Mouse (Mus musculus) MEL (cell line): Measurements from ENCODE around the gene Gopc. TPM values are rescaled to one million over a fixed set of nuclear protein-coding genes. Genes with fewer than 3 reads are reported as not detected.
A peak's percentile ranks its signal among the peaks of the same experiment; 100 is the strongest.
"Not testable (repeated sequence)": the region's sequence is repeated elsewhere in the genome, so short reads cannot be mapped to it uniquely, and the experiment has no call there.

ENCODE experiments used
- DNase-seq: peaks from one replicate; pipeline ENCODE4 v3.0.0; 2011; ENCODE audit warnings: low read depth, low spot score
- H3K27ac ChIP-seq: 2 replicates; pipeline ENCODE4 v1.5.1; 2012; ENCODE audit warnings: low read depth, mild to moderate bottlenecking, control low read depth, low read length, moderate library complexity; ENCODE audit not compliant: control insufficient read depth
- H3K27me3 ChIP-seq, 2 experiments: fragments of 150-350 bp in 1 of 2; sonication (generic) in 1 of 2; 2 replicates each; pipeline ENCODE4 v1.6.1; 2012; ENCODE audit warnings: low read length in 2 of 2, mild to moderate bottlenecking in 2 of 2, improper control_type of control experiment in 1 of 2, moderate library complexity in 1 of 2; ENCODE audit not compliant: insufficient read depth in 2 of 2, control insufficient read depth in 1 of 2
- H3K36me3 ChIP-seq, 2 experiments: 2 replicates each; pipeline ENCODE4 v1.6.1; 2012 to 2014; ENCODE audit warnings: low read length in 2 of 2, improper control_type of control experiment in 1 of 2, inconsistent platforms in 1 of 2, mild to moderate bottlenecking in 1 of 2; ENCODE audit not compliant: insufficient read depth in 2 of 2, control insufficient read depth in 1 of 2
- H3K4me1 ChIP-seq, 2 experiments: fragments of 150-350 bp in 1 of 2; sonication (generic) in 1 of 2; 2 replicates each; pipeline ENCODE4 v1.6.1; 2012; ENCODE audit warnings: low read length in 2 of 2, improper control_type of control experiment in 1 of 2, mild to moderate bottlenecking in 1 of 2; ENCODE audit not compliant: insufficient read depth in 2 of 2, control insufficient read depth in 1 of 2
- H3K4me3 ChIP-seq, 2 experiments: fragments of 150-350 bp in 1 of 2; sonication (generic) in 1 of 2; 2 replicates each; pipeline ENCODE4 v1.5.1; 2012; ENCODE audit warnings: low read depth in 2 of 2, low read length in 2 of 2, mild to moderate bottlenecking in 2 of 2, moderate library complexity in 2 of 2, control low read depth in 1 of 2, improper control_type of control experiment in 1 of 2; ENCODE audit not compliant: control insufficient read depth in 1 of 2, insufficient read depth in 1 of 2
- H3K79me2 ChIP-seq: 2 replicates; pipeline ENCODE4 v1.6.1; 2012; ENCODE audit warnings: mild to moderate bottlenecking, low read length, moderate library complexity; ENCODE audit not compliant: control insufficient read depth, poor library complexity, insufficient read depth
- H3K9ac ChIP-seq: 2 replicates; pipeline ENCODE4 v1.6.1; 2012; ENCODE audit warnings: low read depth, mild to moderate bottlenecking, control low read depth, low read length, moderate library complexity; ENCODE audit not compliant: control insufficient read depth, poor library complexity, severe bottlenecking
- H3K9me3 ChIP-seq: fragments of 150-350 bp; sonication (generic); replicated peaks from 2 replicates; pipeline ENCODE4 v1.6.1; 2012; ENCODE audit warnings: mild to moderate bottlenecking, low read length, improper control_type of control experiment, moderate library complexity; ENCODE audit not compliant: insufficient read depth
- CTCF ChIP-seq, 3 experiments: IDR thresholded peaks in 2 of 3; conservative IDR thresholded peaks in 1 of 3; 2 replicates each; pipeline ENCODE4 v1.5.1; 2011 to 2012; ENCODE audit warnings: low read length in 3 of 3, low read depth in 2 of 3, mild to moderate bottlenecking in 2 of 3, improper control_type of control experiment in 1 of 3, inconsistent platforms in 1 of 3, mixed read lengths in 1 of 3, moderate library complexity in 1 of 3; ENCODE audit not compliant: control insufficient read depth in 1 of 3, insufficient read depth in 1 of 3, poor library complexity in 1 of 3, severe bottlenecking in 1 of 3
- EP300 ChIP-seq, 2 experiments: IDR thresholded peaks; 2 replicates each; pipeline ENCODE4 v1.6.1; 2011; ENCODE audit warnings: improper control_type of control experiment in 2 of 2, low read length in 2 of 2, low read depth in 1 of 2, mild to moderate bottlenecking in 1 of 2
- ETS1 ChIP-seq: IDR thresholded peaks from 2 replicates; pipeline ENCODE4 v1.6.1; 2012; ENCODE audit warnings: low read depth, mild to moderate bottlenecking, inconsistent platforms, low read length, improper control_type of control experiment, moderate library complexity
- GABPA ChIP-seq: IDR thresholded peaks from 2 replicates; pipeline ENCODE4 v1.6.1; 2012; ENCODE audit warnings: low read depth, mild to moderate bottlenecking, inconsistent platforms, low read length, improper control_type of control experiment, moderate library complexity
- GATA1 ChIP-seq: IDR thresholded peaks from 2 replicates; pipeline ENCODE4 v1.6.1; 2011; ENCODE audit warnings: low read depth, low read length, improper control_type of control experiment
- HCFC1 ChIP-seq: IDR thresholded peaks from 2 replicates; pipeline ENCODE4 v1.6.1; 2012; ENCODE audit warnings: low read depth, mild to moderate bottlenecking, inconsistent platforms, low read length, improper control_type of control experiment, moderate library complexity
- MAX ChIP-seq: IDR thresholded peaks from 2 replicates; pipeline ENCODE4 v1.6.1; 2011; ENCODE audit warnings: low read length, improper control_type of control experiment
- MAZ ChIP-seq: IDR thresholded peaks from 2 replicates; pipeline ENCODE4 v1.6.1; 2012; ENCODE audit warnings: low read depth, mild to moderate bottlenecking, inconsistent platforms, low read length, improper control_type of control experiment
- RAD21 ChIP-seq: IDR thresholded peaks from 2 replicates; pipeline ENCODE4 v1.6.1; 2011; ENCODE audit warnings: mild to moderate bottlenecking, low read depth, low read length, improper control_type of control experiment
- RCOR1 ChIP-seq: IDR thresholded peaks from 2 replicates; pipeline ENCODE4 v1.6.1; 2012; ENCODE audit warnings: low read depth, mild to moderate bottlenecking, inconsistent platforms, low read length, improper control_type of control experiment
- SMC3 ChIP-seq: IDR thresholded peaks from 2 replicates; pipeline ENCODE4 v1.6.1; 2011; ENCODE audit warnings: low read depth, low read length, improper control_type of control experiment
- TAL1 ChIP-seq: IDR thresholded peaks from 2 replicates; pipeline ENCODE4 v1.6.1; 2012; ENCODE audit warnings: mild to moderate bottlenecking, inconsistent platforms, low read length, moderate library complexity, mixed read lengths
- USF1 ChIP-seq: IDR thresholded peaks from 2 replicates; pipeline ENCODE4 v1.6.1; 2014; ENCODE audit warnings: low read depth, mild to moderate bottlenecking, inconsistent platforms, low read length, improper control_type of control experiment, moderate library complexity
- USF2 ChIP-seq, 2 experiments: IDR thresholded peaks; 2 replicates each; pipeline ENCODE4 v1.6.1; 2011 to 2012; ENCODE audit warnings: improper control_type of control experiment in 2 of 2, low read length in 2 of 2, borderline replicate concordance in 1 of 2, inconsistent platforms in 1 of 2, low read depth in 1 of 2, mild to moderate bottlenecking in 1 of 2; ENCODE audit not compliant: insufficient read depth in 1 of 2
- ZC3H11A ChIP-seq: IDR thresholded peaks from 2 replicates; pipeline ENCODE4 v1.6.1; 2012; ENCODE audit warnings: low read depth, mild to moderate bottlenecking, inconsistent platforms, low read length, improper control_type of control experiment
- ZMIZ1 ChIP-seq: IDR thresholded peaks from 2 replicates; pipeline ENCODE4 v1.6.1; 2012; ENCODE audit warnings: low read depth, mild to moderate bottlenecking, inconsistent platforms, low read length, improper control_type of control experiment, moderate library complexity
- polyA plus RNA-seq, 2 experiments: library from polyadenylated mRNA; stranded (reverse) in 1 of 2; unstranded in 1 of 2; fragments of >175 nt in 1 of 2; fragments of >200 nt in 1 of 2; gene quantifications; 2 replicates each; pipeline versions ENCODE4 v1.2.1 to v1.2.4; 2012; ENCODE audit warnings: low replicate concordance in 2 of 2, low read depth in 1 of 2; ENCODE audit not compliant: insufficient read length in 2 of 2, insufficient read depth in 1 of 2, missing spikeins in 1 of 2
- total RNA-seq: library from RNA; depleted of rRNA; stranded (reverse); fragments of 300-350 nt; gene quantifications from 2 replicates; pipeline ENCODE4 v1.2.3, GENCODE M21; 2012

Gene Gopc
- total and polyA plus RNA-seq, 3 experiments: 6.2 to 8.2 TPM; not detected in 1

GRCm38 (mm10) chr10:52353184-52353583, 28.7 kb downstream of the Gopc start:
- H3K4me3 ChIP-seq: no peak overlapping the region
- no peaks in the 10 kb centered on the region for H3K4me1 ChIP-seq
- H3K9me3 ChIP-seq: no peaks in the 10 kb centered on the region
- no peak overlapping the region for H3K27ac ChIP-seq
- TF ChIP-seq TAL1 (no peak), USF2 (IDR thresholded peaks at IDR 0.05; ENCODE audit: borderline replicate concordance in 1 of 2, insufficient read depth in 1 of 2, low read depth in 1 of 2, low read length in 2 of 2) (no peak), RCOR1 (no peak), SMC3 (peak; percentile 25; the same call in 1 of the 2 replicates), MAZ (no peak), CTCF (IDR thresholded peaks at IDR 0.05 in 2 of 3, conservative IDR thresholded peaks at IDR 0.05 in 1 of 3; ENCODE audit: control insufficient read depth in 1 of 3, insufficient read depth in 1 of 3, low read depth in 2 of 3, low read length in 3 of 3, poor library complexity in 1 of 3, severe bottlenecking in 1 of 3) (peak in 2 of 3 experiments; percentile 21 to 41; a peak in 4 of 6 replicates), GATA1 (no peak)
- H3K36me3 ChIP-seq: peaks cover 0 to 17% of the 10 kb centered on the region in 2 experiments; a peak in 2 of 4 replicates
- H3K79me2 ChIP-seq: no peaks in the 10 kb centered on the region
- no peaks in the 10 kb centered on the region for H3K27me3 ChIP-seq
- no peak for DNase-seq
- no peak overlapping the region for H3K9ac ChIP-seq

DNA sequence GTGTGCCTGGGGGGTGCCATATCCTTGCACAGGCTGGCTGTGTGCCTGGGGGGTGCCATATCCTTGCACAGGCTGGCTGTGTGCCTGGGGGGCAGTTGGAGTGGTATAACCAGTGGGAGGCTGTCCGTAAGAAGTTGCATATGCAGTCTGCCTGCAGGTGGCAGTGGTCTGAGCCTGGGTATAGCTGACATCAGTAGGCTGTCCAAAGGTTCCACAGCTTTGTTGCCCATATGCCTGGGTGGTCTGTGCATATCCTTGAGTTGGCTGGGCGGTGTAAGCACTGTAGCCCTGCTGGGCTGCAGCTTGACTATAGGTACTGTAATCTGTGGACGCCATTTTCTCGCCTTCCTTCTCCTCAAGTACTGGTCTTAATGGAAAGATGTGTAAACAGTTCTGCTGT, 38.6 kb downstream of the Gopc start:
- not testable (repeated sequence) for H3K9me3 ChIP-seq, H3K9ac ChIP-seq, H3K27ac ChIP-seq, H3K27me3 ChIP-seq, H3K4me1 ChIP-seq, H3K79me2 ChIP-seq, H3K36me3 ChIP-seq, H3K4me3 ChIP-seq
- 0 out of 2 replicates have a peak, but pooled peaks have one; percentile 18 for TF ChIP-seq SMC3
- TF ChIP-seq CTCF (IDR thresholded peaks at IDR 0.05 in 2 of 3, conservative IDR thresholded peaks at IDR 0.05 in 1 of 3; ENCODE audit: control insufficient read depth in 1 of 3, insufficient read depth in 1 of 3, low read depth in 2 of 3, low read length in 3 of 3, poor library complexity in 1 of 3, severe bottlenecking in 1 of 3): 0 out of 6 replicates have a peak, but pooled peaks of 1 of the 3 experiments have one; percentile 3
- peak; percentile 13 for DNase-seq

- no peaks in the 10 kb centered on the region for H3K4me1 ChIP-seq
- H3K27me3 ChIP-seq: no peaks in the 10 kb centered on the region
- H3K9me3 ChIP-seq: no peaks in the 10 kb centered on the region
- DNase-seq: peak; percentile 64
- TF ChIP-seq USF1: no peak
- TF ChIP-seq GATA1: no peak
- no peak for TF ChIP-seq ZMIZ1
- TF ChIP-seq SMC3: peak; percentile 92
- peak; percentile 93 for TF ChIP-seq RAD21
- TF ChIP-seq ETS1: no peak
- peak; percentile 85 for TF ChIP-seq ZC3H11A
- TF ChIP-seq MAX: no peak
- no peak for TF ChIP-seq HCFC1
- peak; percentile 30 to 84 (median 76); a peak in 5 of 6 replicates for TF ChIP-seq CTCF (IDR thresholded peaks at IDR 0.05 in 2 of 3, conservative IDR thresholded peaks at IDR 0.05 in 1 of 3; ENCODE audit: control insufficient read depth in 1 of 3, insufficient read depth in 1 of 3, low read depth in 2 of 3, low read length in 3 of 3, poor library complexity in 1 of 3, severe bottlenecking in 1 of 3)
- no peak for TF ChIP-seq GABPA
- TF ChIP-seq MAZ: no peak
- TF ChIP-seq EP300 (IDR thresholded peaks at IDR 0.05; ENCODE audit: low read depth in 1 of 2, low read length in 2 of 2): no peak
- TF ChIP-seq, all 39 proteins: peak for 4
- Histone ChIP-seq H3K9ac (no peak overlapping the region), H3K79me2 (no peaks in the 10 kb centered on the region), H3K27ac (no peak overlapping the region), H3K36me3 (no peaks in the 10 kb centered on the region), H3K4me3 (no peak overlapping the region)
Observed at GRCm38 (mm10) chr10:52331007-52331406, 50.9 kb downstream of the Gopc start.
